Mouse (Mus musculus) cerebellum, postnatal 10 days (tissue): ENCODE data around the gene Slf1.

Experiments used
- DNase-seq, 2 experiments: peaks; one replicate each; pipeline ENCODE4 v3.0.0; 2021; ENCODE audit warnings: mixed read lengths in 2 of 2

The Slf1 gene

DNA sequence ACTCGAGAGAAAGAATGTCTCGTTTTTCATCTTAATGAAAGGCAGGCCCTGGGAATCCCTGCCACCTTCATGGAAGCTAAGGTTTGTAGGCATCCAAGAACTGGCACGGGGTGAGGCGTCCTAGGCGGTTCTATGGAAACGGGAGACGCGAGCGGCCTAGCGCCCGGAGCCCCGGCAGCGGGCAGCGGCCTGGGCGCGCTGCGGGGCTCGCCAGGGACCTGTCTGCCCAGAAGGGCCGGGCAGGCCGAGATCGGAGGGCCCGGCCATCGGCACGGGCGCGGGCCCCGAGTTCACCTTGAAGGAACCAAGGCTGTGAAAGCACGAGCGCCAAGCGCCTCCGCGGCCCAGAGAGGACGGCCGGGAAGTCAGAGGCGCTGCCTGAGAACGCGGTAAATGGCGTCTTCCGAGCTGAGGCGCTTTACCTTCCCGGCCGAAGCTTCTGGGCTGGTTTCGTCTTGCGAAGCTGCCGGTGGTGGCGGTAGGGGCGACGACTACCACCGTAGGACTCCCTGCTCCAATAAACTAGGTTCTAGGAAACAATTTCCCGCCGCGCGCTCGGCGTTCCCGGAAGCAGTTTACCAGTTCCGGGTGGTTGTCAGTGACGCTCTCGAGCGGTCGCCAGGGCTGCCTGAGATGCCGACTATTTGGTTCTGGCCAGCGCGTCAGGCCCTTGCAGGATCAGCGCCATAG lies at the start of gene Slf1, which contains the start of gene 2210408I21Rik:
Gene Slf1, minus strand, starts transcription at position 543 of the 690 bp plus-strand sequence.
Gene 2210408I21Rik, plus strand, starts transcription at position 610 of the 690 bp plus-strand sequence.
- peak; percentile 93 to 94 for DNase-seq

DNA sequence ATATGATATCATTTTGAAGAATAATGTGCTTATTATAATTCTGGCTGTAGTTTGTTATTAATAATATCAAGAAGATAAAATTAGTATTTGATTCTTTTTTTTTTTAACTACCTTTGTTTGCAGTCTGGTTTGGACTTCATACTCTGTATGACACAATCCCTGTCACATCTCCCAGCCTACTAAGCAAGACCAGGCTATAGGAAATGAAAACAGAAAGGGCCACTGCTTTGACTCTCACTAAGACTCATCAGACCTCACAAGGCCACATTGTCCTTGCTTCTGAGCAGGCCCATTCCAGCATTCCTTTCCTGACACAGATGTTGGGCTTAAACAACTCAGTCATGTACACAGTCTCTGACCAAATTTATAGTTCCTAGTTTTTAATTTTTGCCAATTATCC lies 42.7 kb upstream of the Slf1 start:
- DNase-seq: no peak

DNA sequence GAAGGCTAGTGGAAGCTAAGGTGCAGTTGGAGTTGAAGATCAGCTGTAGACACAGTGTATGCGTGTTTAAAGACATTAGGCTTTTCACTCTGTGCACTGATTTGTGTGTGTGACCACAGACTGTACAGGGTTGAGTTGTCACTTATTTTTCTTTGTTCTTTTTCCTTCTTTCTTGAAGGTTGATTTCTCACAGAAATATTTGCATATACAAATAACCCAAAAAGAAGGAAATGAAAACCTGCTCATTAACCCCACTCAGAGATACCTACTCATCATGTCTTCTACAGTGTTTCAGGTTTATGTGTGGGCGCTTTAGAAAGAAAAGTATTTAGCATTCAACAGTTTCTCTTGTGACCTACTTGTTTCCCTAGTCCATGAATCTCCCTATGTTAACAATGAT lies 5.6 kb upstream of the Slf1 start:
- no peak for DNase-seq

DNA sequence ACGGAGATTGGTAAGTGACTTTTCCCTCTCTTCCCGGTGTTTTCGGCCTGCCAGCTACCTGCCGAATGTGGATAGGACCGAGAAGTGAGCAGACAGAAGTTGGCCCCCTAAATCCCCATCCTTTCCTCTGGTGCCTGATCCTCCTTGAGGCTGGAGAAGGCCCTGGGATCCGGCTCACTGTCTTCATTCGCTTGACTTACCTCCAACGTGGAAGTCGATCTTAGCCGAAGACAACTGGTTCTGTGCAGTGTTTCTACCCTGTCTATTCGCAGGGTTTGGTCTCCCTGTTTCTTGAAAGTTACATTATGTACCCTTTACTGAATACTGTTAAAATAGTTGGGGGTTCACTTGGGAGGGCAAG lies 328 bp upstream of the Slf1 start:
- no peak for DNase-seq

DNA sequence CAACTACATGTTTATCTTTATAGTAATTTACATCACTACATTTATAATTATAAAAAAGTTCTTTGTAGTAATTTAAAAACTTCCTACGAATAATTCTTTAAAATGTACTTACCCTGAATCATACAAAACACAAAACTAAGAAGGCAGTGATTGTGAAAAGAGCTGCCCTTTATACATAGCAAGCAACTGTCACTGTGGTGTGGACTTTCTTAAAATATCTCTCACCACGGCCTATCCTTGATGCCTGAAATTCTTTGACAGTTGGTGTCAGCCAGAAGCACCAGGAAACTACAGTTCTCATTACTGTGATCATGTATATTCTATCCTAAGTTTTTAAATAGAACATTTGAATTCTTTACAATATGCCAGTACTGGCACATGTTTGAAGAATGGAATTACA lies 4.1 kb downstream of the Slf1 start:
- DNase-seq: no peak

DNA sequence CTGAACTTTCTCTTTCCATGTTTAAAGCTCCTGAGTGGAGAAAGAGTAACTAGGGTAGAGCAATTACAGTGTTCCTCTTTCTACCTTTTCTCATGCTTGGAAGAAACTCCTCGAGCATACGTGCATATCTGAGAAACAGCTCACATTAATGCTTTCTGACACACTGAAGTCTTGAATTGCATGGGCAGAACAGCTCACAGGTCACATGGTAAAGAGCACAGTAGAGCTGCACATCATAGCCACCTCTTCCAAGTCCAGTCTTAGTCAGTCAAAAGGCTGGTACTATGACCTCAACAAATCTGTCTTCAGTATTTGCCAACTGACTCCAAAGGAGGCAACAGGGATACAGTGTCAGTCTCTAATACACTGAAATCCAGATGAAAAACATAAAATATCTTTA lies 7.0 kb downstream of the Slf1 start:
- no peak for DNase-seq

DNA sequence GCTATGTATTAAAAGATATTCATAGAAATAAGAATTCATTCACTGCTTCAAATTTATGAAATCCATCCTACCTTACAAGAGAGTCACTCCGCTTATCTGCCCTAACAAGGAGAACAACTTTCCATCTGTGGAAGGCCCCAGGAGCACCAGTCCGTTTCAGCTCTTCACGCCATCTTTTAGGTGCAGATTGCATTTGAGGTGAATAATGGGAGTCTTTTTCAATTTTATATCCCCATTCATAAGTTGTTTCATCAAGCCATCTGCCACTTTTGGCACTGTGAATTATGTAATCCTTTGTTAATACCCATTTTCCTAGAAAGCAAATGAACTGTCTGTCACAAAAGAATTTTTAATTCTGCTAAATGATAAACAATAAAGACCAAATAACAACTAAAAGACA lies 10.1 kb downstream of the Slf1 start:
- DNase-seq: peak in 1 of 2 experiments; percentile 19

DNA sequence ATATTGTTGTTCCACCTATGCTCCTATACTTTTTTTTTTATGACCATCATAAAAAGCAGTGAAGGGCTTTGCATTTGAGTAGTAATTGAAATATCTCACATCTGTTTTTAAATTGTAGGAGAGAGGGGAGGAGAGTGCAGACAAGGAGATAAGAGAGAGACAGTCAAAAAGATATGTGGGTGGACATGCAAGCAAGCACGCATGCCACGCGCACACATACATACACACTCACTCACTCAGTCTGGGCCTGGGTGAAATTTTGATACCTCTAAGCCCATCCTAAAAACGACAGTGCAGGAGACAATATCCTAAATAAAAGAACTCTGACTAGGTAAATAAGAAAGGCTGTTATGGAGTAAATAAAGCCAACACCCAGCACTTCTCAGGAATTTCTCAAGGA lies 16.6 kb downstream of the Slf1 start:
- no peak for DNase-seq

DNA sequence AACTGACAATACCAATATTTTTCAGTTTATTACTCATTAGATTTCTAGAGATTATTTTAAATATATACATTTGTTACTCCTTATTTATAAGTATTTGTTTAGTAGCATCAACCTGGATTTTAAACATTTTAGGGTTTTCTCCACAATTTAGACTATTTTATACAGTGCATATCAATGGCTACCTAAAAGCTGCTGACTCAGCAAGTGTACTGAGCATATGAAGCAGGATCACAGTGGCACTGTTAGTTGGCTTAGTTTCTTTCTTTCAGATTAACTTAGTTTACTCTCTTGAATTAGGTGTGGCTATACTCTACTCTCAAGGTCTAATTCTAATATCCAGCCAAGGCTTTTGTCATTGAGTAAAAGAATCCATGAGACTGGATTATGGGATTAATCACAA lies 27.5 kb downstream of the Slf1 start:
- no peak for DNase-seq

DNA sequence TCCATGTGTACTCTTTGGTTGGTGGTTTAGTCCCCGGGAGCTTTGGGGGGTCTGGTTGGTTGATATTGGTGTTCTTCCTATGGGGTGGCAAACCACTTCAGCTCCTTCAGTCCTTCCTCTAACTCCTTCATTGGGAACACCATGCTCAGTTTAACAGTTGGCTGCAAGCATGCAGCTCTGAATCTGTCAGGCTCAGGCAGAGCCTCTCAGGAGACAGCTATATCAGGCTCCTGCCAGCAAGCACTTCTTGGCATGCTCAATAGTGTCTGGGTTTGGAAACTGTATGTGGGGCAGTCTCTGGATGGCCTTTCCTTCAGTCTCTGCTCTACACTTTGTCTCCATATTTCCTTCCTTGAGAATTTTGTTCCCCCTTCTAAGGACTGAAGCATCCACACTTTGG lies 42.4 kb downstream of the Slf1 start:
- DNase-seq: peak; percentile 21 to 35

DNA sequence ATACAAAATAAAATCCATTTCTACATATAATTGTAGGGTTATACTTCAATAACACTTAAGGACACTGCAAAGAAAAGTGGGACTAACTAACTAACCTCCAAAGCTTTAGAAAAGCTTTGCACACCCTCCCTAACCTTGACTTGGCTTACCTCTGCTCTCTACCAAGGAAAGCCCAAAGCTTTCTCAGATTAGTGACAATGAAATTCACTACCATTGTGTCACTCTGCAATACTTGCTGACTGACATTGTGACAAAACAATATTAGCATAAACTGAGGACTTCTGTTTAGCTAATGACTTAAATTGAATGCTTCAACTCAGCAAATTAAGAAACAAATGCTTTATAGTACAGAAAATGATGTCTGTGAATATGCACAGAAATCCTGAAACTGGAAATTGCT lies 63.2 kb downstream of the Slf1 start:
- DNase-seq: no peak

DNA sequence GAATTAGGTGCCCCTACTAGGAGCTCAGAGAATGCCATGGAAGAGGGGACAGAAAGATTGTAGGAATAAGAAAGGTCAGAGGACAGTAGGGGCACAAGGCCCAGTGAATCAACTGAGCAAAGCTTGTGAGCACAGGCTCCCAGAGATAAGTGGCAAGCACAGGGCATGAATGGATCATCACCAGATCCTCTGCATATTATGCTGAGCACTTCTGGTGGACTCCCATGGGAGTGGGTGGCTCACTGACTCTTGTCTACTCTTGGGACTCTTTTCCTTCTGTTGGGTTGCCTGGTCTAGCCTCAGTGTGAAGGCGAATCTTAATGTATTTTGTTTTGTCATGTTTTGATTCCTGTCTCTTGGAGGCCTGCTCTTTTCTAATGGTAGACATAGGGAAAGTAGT lies 66.4 kb downstream of the Slf1 start:
- DNase-seq: no peak

DNA sequence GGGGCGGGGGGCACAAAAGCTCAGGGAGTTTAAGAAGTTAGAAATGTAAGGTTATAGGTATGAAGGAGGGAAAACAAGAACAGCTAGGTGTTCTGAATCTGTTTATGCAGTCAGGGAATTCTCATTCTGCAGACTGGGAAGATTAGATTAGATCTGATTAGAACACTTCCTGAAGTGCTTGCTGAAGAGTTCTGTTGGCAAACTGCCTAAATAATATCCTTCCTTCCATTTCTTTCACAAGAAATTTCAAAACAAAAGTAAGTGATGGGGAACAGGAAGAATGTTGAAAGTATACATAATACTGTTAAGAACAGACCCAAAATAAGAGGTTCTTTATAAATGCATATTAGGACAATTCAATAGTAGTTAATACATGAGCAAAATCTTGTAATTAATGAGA lies 72.1 kb downstream of the Slf1 start:
- DNase-seq: no peak

DNA sequence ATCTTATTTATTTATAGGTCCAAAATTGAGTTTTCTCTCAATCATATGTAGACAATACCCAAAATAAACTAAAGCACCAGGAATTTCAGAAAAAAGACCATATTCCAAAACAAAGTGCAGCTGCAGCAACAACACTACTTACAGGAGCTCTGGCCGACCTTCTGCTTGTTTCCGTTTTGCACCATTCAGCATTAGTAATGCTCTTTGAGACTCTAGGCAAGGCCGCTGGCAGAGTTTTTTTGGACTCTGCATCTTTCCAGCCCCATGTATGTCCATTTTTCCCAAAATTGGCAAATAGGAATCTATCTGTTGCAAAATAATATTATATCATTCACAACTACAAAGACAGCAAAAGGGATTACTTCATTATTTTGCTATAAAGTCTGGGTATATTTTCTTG lies 85.5 kb downstream of the Slf1 start:
- DNase-seq: no peak

DNA sequence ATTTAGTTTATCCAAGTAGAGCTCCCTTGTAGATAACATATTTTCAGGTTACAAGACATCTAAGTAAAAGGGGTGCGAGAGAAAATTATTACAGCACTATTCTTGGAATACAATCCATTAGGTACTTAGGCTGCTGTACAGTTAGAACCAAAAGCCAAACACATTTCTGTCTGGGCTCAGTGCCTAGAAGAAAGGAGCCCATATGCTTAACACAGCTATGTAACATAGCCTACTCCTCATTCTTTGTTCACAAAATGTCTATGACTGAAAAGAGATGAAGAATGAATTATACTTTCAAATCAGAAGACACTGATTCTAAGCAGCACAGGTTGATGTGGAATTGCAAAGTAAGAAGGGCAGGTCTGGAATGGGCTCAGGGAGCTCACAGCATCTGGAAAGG lies 86.8 kb downstream of the Slf1 start:
- peak; percentile 51 to 66 for DNase-seq

DNA sequence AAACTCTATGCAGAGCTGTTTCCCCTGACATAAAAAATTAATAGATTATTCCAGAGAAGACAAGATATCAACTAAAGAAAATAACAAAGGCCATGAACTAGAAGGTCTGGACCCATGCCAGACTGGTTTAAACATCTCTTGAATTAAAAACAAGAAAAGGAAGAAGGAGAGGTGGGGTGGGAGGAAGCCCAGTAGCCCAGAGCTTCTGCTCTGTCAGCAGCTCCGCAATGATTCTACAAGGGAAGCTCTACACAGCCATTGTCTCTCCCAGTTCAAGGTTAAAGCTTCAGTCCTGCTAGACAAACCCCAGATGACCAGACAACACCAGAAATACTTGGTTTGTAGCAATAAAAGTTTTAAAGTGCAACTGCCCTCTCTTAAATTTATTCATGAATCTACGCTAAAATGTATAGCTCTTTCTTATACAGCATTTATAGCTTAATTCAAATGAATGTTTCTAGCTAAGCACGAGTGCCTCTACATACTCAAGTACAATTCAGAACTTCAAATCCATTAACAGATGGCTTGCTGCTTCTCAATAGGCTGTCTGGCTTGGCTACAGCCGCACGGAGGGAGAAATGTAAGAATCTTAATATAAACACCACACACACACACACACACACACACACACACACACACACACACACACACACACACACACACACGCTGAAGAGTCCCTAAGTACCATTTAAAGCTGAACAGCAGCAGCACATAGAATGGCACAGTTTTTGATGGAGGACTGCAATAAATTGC lies 87.9 kb downstream of the Slf1 start:
- peak; percentile 59 to 70 for DNase-seq

DNA sequence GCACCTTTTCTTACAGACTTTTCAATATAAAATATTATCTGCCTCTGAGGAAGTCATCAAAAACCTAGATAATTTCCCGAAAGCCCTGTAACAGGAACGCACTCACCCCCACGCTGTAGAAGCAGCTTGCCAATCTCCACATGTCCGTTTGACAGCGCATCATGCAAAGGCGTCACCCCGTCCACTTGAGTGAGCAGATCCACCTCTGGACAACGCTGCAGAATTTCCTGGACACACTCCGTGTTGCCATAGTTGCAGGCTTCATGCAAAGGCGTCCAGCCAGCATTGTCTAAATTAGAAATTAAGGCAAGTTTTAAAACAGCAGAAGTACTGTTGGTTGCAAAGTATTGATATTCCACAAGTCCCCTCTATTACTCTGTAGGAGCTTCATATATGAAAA lies 88.9 kb downstream of the Slf1 start:
- peak; percentile 72 to 81 for DNase-seq

DNA sequence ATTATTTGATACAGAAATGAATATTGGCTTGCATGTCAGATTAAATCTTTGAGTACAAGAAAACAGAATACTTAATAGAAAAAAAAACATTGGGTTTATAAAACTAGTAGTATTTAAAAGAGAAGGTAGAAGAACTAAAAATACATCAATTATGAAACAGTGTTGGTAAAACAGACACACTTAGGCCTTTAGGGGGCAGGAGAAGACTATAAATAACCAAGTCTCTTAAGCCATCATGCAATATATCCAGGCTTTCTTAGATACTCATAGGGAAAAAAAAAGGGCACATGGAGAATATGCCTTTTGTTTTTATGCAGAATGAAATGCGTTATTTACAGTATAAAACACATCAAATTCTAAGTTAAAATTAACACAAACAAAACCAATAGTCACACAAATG lies 89.9 kb downstream of the Slf1 start:
- DNase-seq: peak; percentile 22 to 61

DNA sequence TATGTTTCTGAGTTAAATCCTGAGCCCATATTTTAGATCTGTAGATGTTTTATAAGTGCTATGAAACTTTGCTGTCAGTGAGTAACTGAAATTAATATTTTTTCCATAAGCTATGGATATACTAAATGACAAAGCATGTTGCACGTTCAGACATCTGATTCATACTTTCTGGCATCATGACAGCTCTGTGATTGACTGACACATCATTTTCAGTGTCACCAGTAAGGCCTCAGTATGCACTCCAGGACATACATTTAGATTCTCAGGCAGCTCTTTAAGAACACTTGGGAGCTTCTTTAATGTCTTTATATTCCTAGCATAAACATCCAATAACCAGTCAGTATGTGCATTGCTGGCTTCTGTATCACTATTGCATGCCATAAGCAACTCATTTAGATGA lies 91.9 kb downstream of the Slf1 start:
- no peak for DNase-seq

DNA sequence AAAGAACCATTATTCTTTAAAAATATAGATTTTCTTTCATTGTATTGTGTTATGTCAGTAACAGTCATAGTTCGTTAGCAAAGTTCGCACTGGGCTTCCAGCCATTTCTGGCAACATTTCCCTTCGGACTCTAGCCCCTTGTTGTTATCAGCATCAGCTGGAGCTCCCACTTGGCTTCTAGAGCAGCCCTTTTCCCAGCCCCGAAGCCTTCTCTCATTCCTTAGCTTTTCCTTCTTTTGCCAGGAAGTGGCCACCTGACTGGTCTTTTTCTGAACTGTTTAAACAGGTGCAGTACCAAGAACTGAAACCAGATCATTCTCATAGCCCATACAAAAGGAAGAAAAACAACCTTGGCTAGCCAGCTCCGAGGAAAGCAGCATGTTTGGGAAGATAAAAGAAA lies 105.7 kb downstream of the Slf1 start:
- no peak for DNase-seq

DNA sequence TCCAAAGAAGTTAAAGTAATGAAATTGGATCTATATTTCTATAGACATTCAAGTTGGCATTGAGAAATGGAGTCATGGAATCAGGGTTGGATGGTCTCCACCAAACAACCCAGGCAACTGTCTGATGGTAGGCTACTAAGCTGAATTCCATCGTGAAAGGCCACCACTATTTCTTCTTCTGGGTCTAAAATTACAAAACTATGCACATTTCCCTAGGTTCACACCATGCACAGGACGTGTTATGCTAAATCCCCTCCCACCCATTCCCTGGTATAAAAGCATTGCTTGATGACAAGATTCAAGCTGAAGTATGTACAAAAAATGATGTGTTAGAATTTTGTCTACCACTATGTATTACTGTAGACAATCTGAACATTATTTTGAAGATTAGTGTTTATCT lies 116.4 kb downstream of the Slf1 start:
- no peak for DNase-seq

DNA sequence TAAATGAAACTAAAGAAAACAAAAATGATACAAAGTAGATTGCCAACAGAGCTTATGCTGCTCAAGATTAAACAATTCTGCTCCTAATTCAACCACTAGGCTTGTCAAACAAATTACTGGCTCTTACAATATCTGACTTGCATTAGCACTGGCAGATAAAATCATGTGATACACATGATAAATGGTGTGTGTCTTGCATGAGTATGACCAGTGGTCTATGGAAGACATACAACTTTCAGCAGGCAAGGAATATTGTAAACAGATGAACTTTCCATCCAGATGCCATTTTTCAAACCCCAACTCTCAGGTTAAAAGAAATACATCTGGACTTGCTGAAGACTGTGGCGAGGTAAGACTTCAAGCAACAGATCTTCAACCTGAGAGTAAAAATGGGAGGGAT lies 131.6 kb downstream of the Slf1 start:
- no peak for DNase-seq

DNA sequence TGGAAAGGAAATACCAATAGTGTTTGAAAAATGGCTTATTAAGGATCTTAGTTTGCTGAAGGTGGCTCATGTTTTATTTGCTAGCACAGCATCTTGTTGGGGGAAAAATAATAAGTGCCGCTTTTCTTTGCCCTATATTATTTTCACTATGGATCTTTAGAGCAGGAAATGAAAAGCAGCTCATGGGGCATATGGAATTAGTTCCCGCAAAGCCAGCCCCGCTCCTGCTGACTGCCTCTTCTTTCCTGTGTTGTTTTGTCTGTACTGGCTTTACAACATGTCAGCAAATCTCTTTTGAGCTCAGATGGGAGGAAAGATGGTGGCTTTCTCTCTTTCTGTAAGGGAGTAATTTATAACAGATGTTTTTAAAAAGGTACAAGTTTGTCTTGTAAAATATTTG lies 132.6 kb downstream of the Slf1 start:
- no peak for DNase-seq
